Mouse (Mus musculus) lung, postnatal 0 days (tissue): Measurements from ENCODE around the gene Tmem201. TPM values are rescaled to one million over a fixed set of nuclear protein-coding genes. Genes with fewer than 3 reads are reported as not detected.

Experiments used
- ATAC-seq: fragments of 200-750 bp; cut with Nextera tagmentation; 2 replicates; pipeline ENCODE4 v1.8.0; 2017; ENCODE audit warnings: moderate library complexity
- DNase-seq: peaks from one replicate; pipeline ENCODE4 v3.0.0-alpha.2; 2016; ENCODE audit warnings: low spot score
- H3K27ac ChIP-seq: fragments of 300-500 bp; sonication (generic); 2 replicates; pipeline ENCODE4 v1.5.1; 2014; ENCODE audit warnings: antibody characterized with exemption, mild to moderate bottlenecking, low read length, mixed read lengths
- H3K27me3 ChIP-seq: fragments of 300-500 bp; sonication (generic); replicated peaks from 2 replicates; pipeline ENCODE4 v1.6.1; 2014; ENCODE audit warnings: low read length, mixed read lengths; ENCODE audit not compliant: insufficient read depth
- H3K36me3 ChIP-seq: fragments of 300-500 bp; sonication (generic); 2 replicates; pipeline ENCODE4 v1.6.1; 2014; ENCODE audit warnings: low read length, mixed read lengths; ENCODE audit not compliant: insufficient read depth
- H3K4me1 ChIP-seq: fragments of 300-500 bp; sonication (generic); 2 replicates; pipeline ENCODE4 v1.6.1; 2014; ENCODE audit warnings: antibody characterized with exemption, low read depth, low read length, mixed read lengths; ENCODE audit not compliant: insufficient read depth
- H3K4me2 ChIP-seq: fragments of 300-500 bp; sonication (generic); replicated peaks from 2 replicates; pipeline ENCODE4 v1.6.1; 2014; ENCODE audit warnings: low read depth, mild to moderate bottlenecking, low read length, moderate library complexity, mixed read lengths
- H3K4me3 ChIP-seq: fragments of 300-500 bp; sonication (generic); 2 replicates; pipeline ENCODE4 v1.5.1; 2014; ENCODE audit warnings: low read depth, low read length
- H3K9ac ChIP-seq: fragments of 300-500 bp; sonication (generic); replicated peaks from 2 replicates; pipeline ENCODE4 v1.6.1; 2014; ENCODE audit warnings: low read depth, mild to moderate bottlenecking
- H3K9me3 ChIP-seq: fragments of 300-500 bp; sonication (generic); 2 replicates; pipeline ENCODE4 v1.6.1; 2016; ENCODE audit warnings: low read length, mixed read lengths
- CTCF ChIP-seq: IDR thresholded peaks from 2 replicates; pipeline ENCODE4 v1.5.1; 2016; ENCODE audit warnings: antibody characterized with exemption, mild to moderate bottlenecking
- EP300 ChIP-seq: IDR thresholded peaks from 2 replicates; pipeline ENCODE4 v1.6.1; 2016; ENCODE audit warnings: antibody characterized with exemption, mild to moderate bottlenecking, control low read depth
- WGBS: fragments of 180-500 bp; shearing (Covaris S2); extraction: QIAGEN DNeasy Blood & Tissue Kit; methylation state at CpG from one replicate; pipeline ENCODE4 v1.1.7; 2014; 5-methylcytosine and 5-hydroxymethylcytosine counted together
- polyA plus RNA-seq: library from polyadenylated mRNA; unstranded; fragments of >200 nt; fragmentation: Nextera tagmentation; extraction: Ambion mirVana; gene quantifications from 2 replicates; pipeline ENCODE4 v1.2.1, GENCODE M21; 2015

Gene Tmem201
- 8.2 and 9.4 TPM in 2 replicates for polyA plus RNA-seq

DNA sequence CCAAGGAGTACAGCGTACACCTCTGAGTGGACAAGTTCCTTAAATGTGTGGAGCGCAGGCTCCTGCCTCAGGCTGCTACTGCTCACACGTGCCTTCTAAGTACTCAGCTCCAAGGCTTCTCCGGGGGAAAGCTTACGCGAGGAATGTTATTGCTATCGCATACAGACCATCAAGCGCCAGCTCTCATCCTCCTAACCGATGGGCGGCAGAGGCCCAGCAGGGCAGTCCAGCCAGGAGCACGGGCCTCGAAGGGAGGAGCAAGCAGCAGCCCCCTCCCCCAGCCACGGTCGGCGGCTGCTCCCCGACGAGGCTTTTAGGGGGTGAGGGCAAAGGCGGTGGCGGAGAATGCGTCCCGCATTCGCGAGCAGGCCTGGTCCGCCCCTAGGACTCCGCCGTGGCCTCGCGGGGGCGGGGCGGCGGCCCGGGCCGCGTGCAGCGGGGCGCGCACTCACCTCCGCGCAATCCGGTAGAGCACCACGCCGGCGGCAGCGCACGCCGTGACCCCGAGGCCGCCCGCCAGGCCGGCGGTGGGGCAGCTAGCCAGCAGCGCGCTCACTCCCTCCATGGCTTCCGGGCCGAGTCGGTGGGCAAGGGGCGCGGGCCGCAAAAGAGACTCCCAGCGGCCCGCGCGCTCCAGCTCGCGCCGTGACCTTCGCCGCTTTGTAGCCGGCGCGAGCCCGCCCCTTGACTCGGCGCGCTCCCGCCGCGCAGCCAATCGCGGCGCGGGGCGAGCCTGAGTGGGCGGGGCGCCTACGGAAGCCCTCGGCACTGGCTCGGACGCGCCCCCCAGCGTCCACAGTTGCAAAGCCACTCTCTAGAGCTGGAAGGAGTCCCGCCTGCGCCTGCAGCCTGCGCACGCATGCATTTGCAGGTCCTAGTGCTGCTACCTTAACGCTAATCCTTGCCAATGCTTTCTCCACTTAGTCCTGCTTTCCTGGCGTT is at the start of gene Tmem201:
Gene Tmem201, minus strand, starts transcription at position 662 of the 942 bp plus-strand sequence.
- peak within 1 kb of the TSS; percentile 82 for H3K27ac ChIP-seq
- peak within 1 kb of the TSS; percentile 96 for H3K4me2 ChIP-seq
- H3K9me3 ChIP-seq, result no peaks in the 10 kb centered on the region
- H3K9ac ChIP-seq, result peak within 1 kb of the TSS; percentile 66
- H3K4me1 ChIP-seq, result peaks cover 7% of the 10 kb centered on the region; the same call in 1 of the 2 replicates
- ATAC-seq (peak; percentile 93), DNase-seq (peak; percentile 96)
- no peak for TF ChIP-seq EP300
- peak; percentile 88 for TF ChIP-seq CTCF
- 3% methylated on average over 67 of the region's 97 CpGs for WGBS
- peak within 1 kb of the TSS; percentile 72 for H3K4me3 ChIP-seq
- H3K36me3 ChIP-seq, result no peaks in the 10 kb centered on the region
- no peaks in the 10 kb centered on the region for H3K27me3 ChIP-seq

DNA sequence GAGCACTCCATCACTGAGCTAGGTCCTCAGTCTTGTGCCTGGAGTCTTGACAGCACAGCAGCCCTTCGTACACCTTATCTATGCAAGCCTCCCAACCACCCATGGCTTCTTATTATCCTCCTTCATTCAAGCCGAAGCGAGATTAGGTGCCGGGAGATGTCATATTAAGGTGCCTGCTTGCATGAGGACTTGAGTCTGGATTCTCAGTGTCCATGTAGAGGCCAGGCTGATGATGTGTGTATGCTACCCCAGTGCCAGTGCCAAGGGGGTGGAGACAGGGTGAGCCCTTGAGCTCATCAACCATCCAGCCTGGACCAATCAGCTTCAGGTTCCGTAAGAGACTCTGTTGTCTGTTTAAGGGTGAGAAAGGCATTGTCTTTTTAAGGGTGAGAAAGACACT is 47.1 kb upstream of the Tmem201 start:
- no peak overlapping the region for H3K4me3 ChIP-seq
- 0 out of 2 replicates have a peak, but pooled peaks cover 3% of the 10 kb centered on the region for H3K4me1 ChIP-seq
- no peak for TF ChIP-seq CTCF
- no peak for TF ChIP-seq EP300
- no peaks in the 10 kb centered on the region for H3K27me3 ChIP-seq
- H3K36me3 ChIP-seq, result no peaks in the 10 kb centered on the region
- ATAC-seq, result no peak
- no peak overlapping the region for H3K27ac ChIP-seq
- H3K9me3 ChIP-seq, result no peaks in the 10 kb centered on the region
- WGBS, result 71% methylated on average over 5 of the region's 5 CpGs
- H3K4me2 ChIP-seq, result no peak overlapping the region
- no peak for DNase-seq
- no peak overlapping the region for H3K9ac ChIP-seq

DNA sequence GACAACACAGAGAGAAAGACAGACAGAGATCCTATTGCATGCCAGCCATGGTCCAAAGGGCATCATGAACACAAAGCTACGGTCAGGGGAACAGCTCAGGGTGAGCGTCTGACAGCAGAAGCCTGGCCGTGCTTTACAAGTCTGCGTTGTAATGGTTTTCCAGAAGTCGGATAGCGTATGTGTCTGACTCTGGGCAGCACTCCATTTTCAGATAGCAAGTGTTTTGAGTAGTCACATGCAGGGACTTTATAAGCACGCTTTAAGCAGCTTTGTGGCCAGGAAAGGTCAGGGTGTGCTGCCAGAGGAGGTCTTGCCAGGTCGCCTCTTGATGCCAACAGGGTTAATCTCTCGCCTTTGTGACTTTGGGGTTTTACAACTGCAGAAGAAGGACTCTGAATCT is 46.5 kb upstream of the Tmem201 start:
- no peak overlapping the region for H3K27ac ChIP-seq
- DNase-seq (no peak), ATAC-seq (no peak)
- 0 out of 2 replicates have a peak, but pooled peaks cover 3% of the 10 kb centered on the region for H3K4me1 ChIP-seq
- 67% methylated on average over 9 of the region's 9 CpGs for WGBS
- TF ChIP-seq CTCF (no peak), EP300 (no peak)
- H3K4me3 ChIP-seq, result no peak overlapping the region
- no peak overlapping the region for H3K4me2 ChIP-seq
- H3K36me3 ChIP-seq, result no peaks in the 10 kb centered on the region
- H3K9ac ChIP-seq, result no peak overlapping the region
- no peaks in the 10 kb centered on the region for H3K27me3 ChIP-seq
- no peaks in the 10 kb centered on the region for H3K9me3 ChIP-seq

DNA sequence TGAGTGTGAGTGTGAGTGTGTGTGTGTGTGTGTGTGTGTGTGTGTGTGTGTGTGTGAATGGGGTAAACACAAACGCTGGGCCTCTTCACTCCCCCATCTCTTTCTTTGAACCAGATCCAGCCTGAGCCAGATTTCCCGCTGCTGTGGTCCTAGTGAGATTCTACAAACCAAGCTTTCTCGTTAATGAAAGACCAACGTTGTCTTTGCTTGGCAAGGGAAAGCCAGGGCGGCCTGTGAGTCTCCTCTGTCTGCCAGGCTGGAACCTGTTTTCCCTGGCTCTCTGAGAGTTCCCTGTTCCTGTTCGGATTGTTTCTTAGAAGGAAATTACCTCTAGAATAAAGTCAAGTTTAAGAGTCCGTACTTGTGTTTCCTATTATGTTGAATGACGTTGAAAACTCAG is 45.1 kb upstream of the Tmem201 start:
- H3K9me3 ChIP-seq, result no peaks in the 10 kb centered on the region
- H3K36me3 ChIP-seq, result no peaks in the 10 kb centered on the region
- DNase-seq (no peak), ATAC-seq (no peak)
- no peak overlapping the region for H3K9ac ChIP-seq
- TF ChIP-seq CTCF (no peak), EP300 (no peak)
- H3K27me3 ChIP-seq, result no peaks in the 10 kb centered on the region
- H3K4me3 ChIP-seq, result no peak overlapping the region
- WGBS, result 43% methylated on average over 8 of the region's 8 CpGs
- no peak overlapping the region for H3K4me2 ChIP-seq
- H3K27ac ChIP-seq, result no peak overlapping the region
- H3K4me1 ChIP-seq, result 0 out of 2 replicates have a peak, but pooled peaks cover 3% of the 10 kb centered on the region

DNA sequence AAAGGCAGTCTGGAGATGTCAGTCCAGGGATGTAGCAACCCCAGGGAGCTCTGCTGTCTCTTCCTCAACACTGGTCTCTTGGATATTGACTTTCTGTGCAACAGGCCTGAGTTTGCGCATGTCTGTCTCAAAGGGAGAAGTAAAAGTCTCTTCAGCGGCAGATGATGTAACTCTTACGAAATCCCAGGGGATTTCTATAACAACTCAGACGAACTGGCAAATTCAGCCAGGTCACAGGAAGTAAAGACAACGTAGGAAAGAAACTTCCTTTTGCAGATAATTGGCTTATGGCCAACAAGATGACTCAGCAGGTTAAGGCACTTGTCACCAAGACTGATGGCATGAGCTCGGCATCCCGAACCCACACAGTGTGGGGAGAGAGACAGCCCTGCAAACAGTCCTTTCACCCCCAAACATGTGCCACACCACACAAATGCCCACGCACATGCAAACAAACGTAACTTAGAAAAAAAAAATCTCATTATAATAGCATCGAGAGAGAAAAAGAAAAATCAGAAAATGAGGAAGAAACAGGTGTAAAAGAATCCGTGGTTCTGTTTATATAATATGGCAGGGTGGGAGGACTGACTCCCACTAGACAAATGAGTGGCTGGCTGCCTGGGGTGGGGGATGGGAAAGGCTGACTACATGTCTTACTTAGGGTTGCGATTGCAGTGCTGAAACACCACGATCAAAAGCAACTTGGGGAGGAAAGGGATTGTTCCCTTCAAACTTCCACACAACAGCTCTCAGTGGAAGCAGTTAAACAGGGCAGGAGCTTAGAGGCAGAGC is 42.9 kb upstream of the Tmem201 start:
- ATAC-seq (peak; percentile 78), DNase-seq (peak; percentile 95)
- peak overlapping the region; percentile 38; the same call in 1 of the 2 replicates for H3K27ac ChIP-seq
- H3K4me3 ChIP-seq, result no peak overlapping the region
- 19% methylated on average over 13 of the region's 13 CpGs for WGBS
- H3K4me1 ChIP-seq, result peaks cover 6% of the 10 kb centered on the region; the same call in 1 of the 2 replicates
- H3K4me2 ChIP-seq, result peak overlapping the region; percentile 12; the same call in 1 of the 2 replicates
- peak; percentile 85; the same call in 1 of the 2 replicates for TF ChIP-seq EP300
- no peak for TF ChIP-seq CTCF
- no peaks in the 10 kb centered on the region for H3K9me3 ChIP-seq
- no peak overlapping the region for H3K9ac ChIP-seq
- no peaks in the 10 kb centered on the region for H3K27me3 ChIP-seq
- H3K36me3 ChIP-seq, result no peaks in the 10 kb centered on the region

DNA sequence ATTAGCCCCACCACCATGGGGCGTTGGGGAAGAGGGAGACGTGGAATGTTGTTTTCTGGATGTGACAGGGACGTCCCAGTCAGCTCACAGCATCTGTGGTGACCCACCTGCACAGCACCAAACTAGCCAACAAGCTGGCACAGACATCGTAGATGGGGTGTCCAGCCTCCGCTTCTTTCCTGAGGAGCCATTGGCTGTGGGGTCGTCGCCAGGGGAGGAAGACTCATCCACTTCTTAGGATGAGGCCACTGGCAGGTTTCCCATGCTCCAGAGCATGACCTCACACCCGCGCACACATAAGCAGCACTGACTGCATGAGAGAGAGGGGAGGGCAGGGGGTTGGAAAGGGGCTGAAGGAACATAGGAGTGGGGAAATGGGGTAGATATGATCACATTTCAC is 42.1 kb upstream of the Tmem201 start:
- DNase-seq, result no peak
- Histone ChIP-seq H3K4me1 (peaks cover 6% of the 10 kb centered on the region; the same call in 1 of the 2 replicates), H3K9me3 (no peaks in the 10 kb centered on the region), H3K9ac (no peak overlapping the region), H3K4me3 (no peak overlapping the region), H3K36me3 (no peaks in the 10 kb centered on the region), H3K27me3 (no peaks in the 10 kb centered on the region), H3K27ac (no peak overlapping the region), H3K4me2 (no peak overlapping the region)
- 52% methylated on average over 9 of the region's 9 CpGs for WGBS
- TF ChIP-seq CTCF (no peak), EP300 (no peak)
- peak; percentile 15; the same call in 1 of the 2 replicates for ATAC-seq
